Mouse (Mus musculus): Measurements from ENCODE around the gene Efna4. TPM values are rescaled to one million over a fixed set of nuclear protein-coding genes. Genes with fewer than 3 reads are reported as not detected.

The Efna4 gene
- polyA plus RNA-seq, 1 experiment, result 1.1 TPM

DNA sequence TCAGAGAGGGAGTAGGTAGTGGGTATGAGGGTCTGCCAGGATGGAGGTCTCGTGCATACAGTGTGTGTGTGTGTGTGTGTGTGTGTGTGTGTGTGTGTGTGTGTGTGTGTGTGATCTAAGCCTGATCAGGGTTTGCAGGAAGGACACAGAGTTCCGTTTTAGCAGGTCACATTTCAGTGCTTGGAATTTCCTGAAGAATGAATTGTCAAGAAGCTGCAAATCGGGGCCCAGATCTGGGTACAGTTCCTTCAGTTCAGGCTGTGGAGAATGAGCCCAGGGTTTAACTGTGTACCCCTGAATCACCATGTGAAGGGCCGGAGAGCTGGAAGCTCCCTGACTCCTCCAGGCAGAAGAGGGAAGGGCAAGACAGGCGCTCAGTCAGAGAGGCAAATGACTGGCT is 50.5 kb downstream of the Efna4 start:
- no peak overlapping the region for H3K4me3 ChIP-seq (ENCODE audit: insufficient read depth, low read length)
- TF ChIP-seq POLR2A (IDR thresholded peaks at IDR 0.05; ENCODE audit: extremely low read depth, insufficient read depth, low read length), result no peak
- no peak for TF ChIP-seq CTCF (IDR thresholded peaks at IDR 0.05; ENCODE audit: extremely low read depth, insufficient read depth, low read length)
- no peaks in the 10 kb centered on the region for H3K4me1 ChIP-seq (ENCODE audit: control insufficient read depth, insufficient read depth, low read length)
- no peak overlapping the region for H3K27ac ChIP-seq (ENCODE audit: insufficient read depth, low read length)

DNA sequence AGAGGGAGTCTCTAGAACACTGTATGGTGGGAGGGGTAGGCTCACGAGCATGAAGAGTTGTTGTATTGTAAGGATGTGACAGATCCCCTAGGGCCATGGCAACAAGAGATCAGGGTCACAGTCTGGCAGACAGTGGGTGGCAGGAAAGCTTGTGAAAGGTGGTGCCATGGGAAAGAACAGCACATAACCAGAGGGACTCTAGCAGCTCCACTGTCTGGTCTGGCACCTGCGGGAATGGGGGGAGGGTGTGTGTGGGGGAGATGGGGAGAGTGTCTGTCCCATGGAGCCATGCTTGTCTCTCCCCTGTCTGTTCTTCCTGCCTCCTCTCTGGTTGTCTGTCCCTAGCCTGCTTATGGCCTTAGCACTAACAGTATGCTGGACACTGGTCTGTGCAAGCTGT is 52.3 kb downstream of the Efna4 start:
- H3K4me3 ChIP-seq (ENCODE audit: insufficient read depth, low read length), result no peak overlapping the region
- TF ChIP-seq POLR2A (IDR thresholded peaks at IDR 0.05; ENCODE audit: extremely low read depth, insufficient read depth, low read length), result no peak
- TF ChIP-seq CTCF (IDR thresholded peaks at IDR 0.05; ENCODE audit: extremely low read depth, insufficient read depth, low read length), result no peak
- H3K4me1 ChIP-seq (ENCODE audit: control insufficient read depth, insufficient read depth, low read length), result no peaks in the 10 kb centered on the region
- no peak overlapping the region for H3K27ac ChIP-seq (ENCODE audit: insufficient read depth, low read length)

DNA sequence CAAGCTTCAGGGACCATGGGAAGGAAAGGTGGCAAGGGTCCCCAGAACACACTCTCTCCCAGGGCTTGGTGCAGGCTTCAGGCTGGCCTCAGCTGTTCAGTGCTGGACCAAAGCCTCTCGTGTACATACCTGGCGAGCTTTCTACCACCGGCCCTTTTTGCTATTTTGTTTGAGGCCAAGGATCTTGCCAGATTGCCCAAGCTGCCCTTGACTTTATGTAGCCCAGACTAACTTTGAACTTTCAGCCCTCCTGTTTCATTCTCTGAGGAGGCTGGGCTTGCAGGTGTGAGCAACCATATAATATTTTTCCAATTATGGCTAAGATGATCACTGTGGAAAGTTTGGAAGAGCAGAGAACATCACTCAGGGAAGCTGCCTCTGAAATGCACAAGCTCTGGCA is 53.6 kb downstream of the Efna4 start:
- H3K4me1 ChIP-seq (ENCODE audit: control insufficient read depth, insufficient read depth, low read length), result peaks cover 2% of the 10 kb centered on the region; the same call in 1 of the 2 replicates
- no peak overlapping the region for H3K27ac ChIP-seq (ENCODE audit: insufficient read depth, low read length)
- TF ChIP-seq CTCF (IDR thresholded peaks at IDR 0.05; ENCODE audit: extremely low read depth, insufficient read depth, low read length) (no peak), POLR2A (IDR thresholded peaks at IDR 0.05; ENCODE audit: extremely low read depth, insufficient read depth, low read length) (no peak)
- no peak overlapping the region for H3K4me3 ChIP-seq (ENCODE audit: insufficient read depth, low read length)

Other genes starting within 250 kb of the Efna4 start
- 199 and 214 TPM in 2 replicates for gene Rusc1, start 244.7 kb downstream of the Efna4 start, polyA plus RNA-seq (2012; rRNA removed)
- not detected in 2 replicates for gene Gm43738, start 236.9 kb downstream of the Efna4 start, polyA plus RNA-seq (2012; rRNA removed)
- 94.9 and 107 TPM in 2 replicates for gene Fdps, start 236.1 kb downstream of the Efna4 start, polyA plus RNA-seq (2012; rRNA removed)
- 0.04 and 0.08 TPM in 2 replicates for gene Pklr, start 201.9 kb downstream of the Efna4 start, polyA plus RNA-seq (2012; rRNA removed)
- 14.2 and 14.5 TPM in 2 replicates for gene Hcn3, start 177.8 kb downstream of the Efna4 start, polyA plus RNA-seq (2012; rRNA removed)
- 68.0 and 73.0 TPM in 2 replicates for gene Clk2, start 173.2 kb downstream of the Efna4 start, polyA plus RNA-seq (2012; rRNA removed)
- 94.5 and 95.7 TPM in 2 replicates for gene Scamp3, start 160.6 kb downstream of the Efna4 start, polyA plus RNA-seq (2012; rRNA removed)
- gene Fam189b, start 154.9 kb downstream of the Efna4 start, polyA plus RNA-seq (2012; rRNA removed), result 84.1 and 86.2 TPM in 2 replicates
- gene Gba, start 135.1 kb downstream of the Efna4 start, polyA plus RNA-seq (2012; rRNA removed), result 85.1 and 86.1 TPM in 2 replicates
- 68.9 and 70.6 TPM in 2 replicates for gene Thbs3, start 122.8 kb downstream of the Efna4 start, polyA plus RNA-seq (2012; rRNA removed)
- gene Mtx1, start 110.9 kb downstream of the Efna4 start, polyA plus RNA-seq (2012; rRNA removed), result 132 and 155 TPM in 2 replicates
- 0.88 and 0.95 TPM in 2 replicates for gene Muc1, start 109.0 kb downstream of the Efna4 start, polyA plus RNA-seq (2012; rRNA removed)
- 58.2 and 61.9 TPM in 2 replicates for gene Krtcap2, start 92.1 kb downstream of the Efna4 start, polyA plus RNA-seq (2012; rRNA removed)
- gene Trim46, start 91.7 kb downstream of the Efna4 start, polyA plus RNA-seq (2012; rRNA removed), result 87.2 and 91.0 TPM in 2 replicates
- gene Dpm3, start 78.7 kb downstream of the Efna4 start, polyA plus RNA-seq (2012; rRNA removed), result 150 and 156 TPM in 2 replicates
- 106 and 114 TPM in 2 replicates for gene Slc50a1, start 67.5 kb downstream of the Efna4 start, polyA plus RNA-seq (2012; rRNA removed)
- 11.7 and 12.7 TPM in 2 replicates for gene Efna1, start 56.9 kb downstream of the Efna4 start, polyA plus RNA-seq (2012; rRNA removed)
- 79.9 and 85.1 TPM in 2 replicates for gene Efna3, start 15.1 kb downstream of the Efna4 start, polyA plus RNA-seq (2012; rRNA removed)
- 170 and 178 TPM in 2 replicates for gene Adam15, start 12.0 kb upstream of the Efna4 start, polyA plus RNA-seq (2012; rRNA removed)
- 0.61 and 0.75 TPM in 2 replicates for gene Dcst2, start 23.9 kb upstream of the Efna4 start, polyA plus RNA-seq (2012; rRNA removed)
- gene Dcst1, start 27.2 kb upstream of the Efna4 start, polyA plus RNA-seq (2012; rRNA removed), result 0.06 TPM in 1 of 2 replicates, not detected in the other
- 14.7 and 18.7 TPM in 2 replicates for gene Zbtb7b, start 56.7 kb upstream of the Efna4 start, polyA plus RNA-seq (2012; rRNA removed)
- gene Lenep, start 64.8 kb upstream of the Efna4 start, polyA plus RNA-seq (2012; rRNA removed), result 5.1 and 5.9 TPM in 2 replicates
- gene Flad1, start 73.8 kb upstream of the Efna4 start, polyA plus RNA-seq (2012; rRNA removed), result 45.4 and 48.7 TPM in 2 replicates
- 5.2 and 5.4 TPM in 2 replicates for gene Cks1b, start 80.4 kb upstream of the Efna4 start, polyA plus RNA-seq (2012; rRNA removed)
- 17.5 and 18.0 TPM in 2 replicates for gene Shc1, start 80.4 kb upstream of the Efna4 start, polyA plus RNA-seq (2012; rRNA removed)
- gene Pygo2, start 92.2 kb upstream of the Efna4 start, polyA plus RNA-seq (2012; rRNA removed), result 43.4 and 47.2 TPM in 2 replicates
- 38.0 and 39.9 TPM in 2 replicates for gene Pbxip1, start 98.7 kb upstream of the Efna4 start, polyA plus RNA-seq (2012; rRNA removed)
- 71.8 and 71.9 TPM in 2 replicates for gene Pmvk, start 116.5 kb upstream of the Efna4 start, polyA plus RNA-seq (2012; rRNA removed)
- 9.5 and 10.9 TPM in 2 replicates for gene Kcnn3, start 182.1 kb upstream of the Efna4 start, polyA plus RNA-seq (2012; rRNA removed)

All from cortical plate, adult 2 months (tissue).